Mouse (Mus musculus): ENCODE results near the gene Cyb561a3.
"Not testable (repeated sequence)": the region's sequence is repeated elsewhere in the genome, so short reads cannot be mapped to it uniquely, and the experiment has no call there.

Cyb561a3 gene

DNA sequence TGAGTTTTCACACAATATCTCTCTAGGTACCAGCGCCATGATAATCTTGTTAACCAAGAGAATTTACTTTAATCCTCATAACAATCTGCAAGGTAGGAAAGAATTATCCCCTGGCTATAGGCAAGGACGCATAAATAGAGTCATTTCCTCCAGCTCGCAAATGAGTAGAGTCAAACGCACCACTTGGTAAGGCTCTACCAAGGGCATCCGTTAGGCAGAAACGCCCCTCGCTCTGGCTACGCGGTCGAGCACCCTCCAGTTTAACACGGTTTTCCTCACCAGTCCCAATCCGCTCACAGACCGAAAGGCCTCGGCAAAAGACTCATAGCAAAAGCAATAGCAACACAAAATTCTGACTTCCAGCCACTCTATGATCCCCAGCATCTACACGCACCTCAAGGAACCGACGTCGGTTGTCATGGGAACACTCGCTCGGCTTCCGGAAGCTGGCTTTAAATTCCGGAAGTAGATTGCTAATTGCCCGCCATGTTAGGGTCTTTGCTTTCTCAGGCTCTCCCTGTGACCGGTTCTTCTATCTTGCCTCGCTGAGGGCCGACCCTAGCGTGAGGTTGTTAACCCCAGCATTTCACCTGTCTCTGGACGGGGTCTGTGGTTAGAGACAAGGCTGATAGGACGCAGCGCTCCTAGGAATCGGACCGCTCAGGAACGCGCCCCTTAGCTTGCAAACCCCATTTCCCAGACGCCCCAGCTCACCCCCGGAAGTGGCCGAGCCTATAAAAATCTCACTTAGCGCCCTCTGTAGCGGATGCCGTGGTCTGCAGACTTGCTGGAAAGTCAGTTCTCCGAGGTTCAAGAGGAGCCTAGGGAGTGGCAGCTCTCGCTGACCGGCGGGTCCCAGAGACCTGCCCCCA lies at the start of gene Cyb561a3, which contains the start of gene Tmem138:
Cyb561a3 (plus strand) TSS at position 483 of the 872 bp plus-strand sequence.
Tmem138 (minus strand) TSS at position 673 of the 872 bp plus-strand sequence.
- peak; percentile 93 to 98 for DNase-seq (ENCODE audit: inconsistent age in 2 of 2, low spot score in 1 of 2)

DNA sequence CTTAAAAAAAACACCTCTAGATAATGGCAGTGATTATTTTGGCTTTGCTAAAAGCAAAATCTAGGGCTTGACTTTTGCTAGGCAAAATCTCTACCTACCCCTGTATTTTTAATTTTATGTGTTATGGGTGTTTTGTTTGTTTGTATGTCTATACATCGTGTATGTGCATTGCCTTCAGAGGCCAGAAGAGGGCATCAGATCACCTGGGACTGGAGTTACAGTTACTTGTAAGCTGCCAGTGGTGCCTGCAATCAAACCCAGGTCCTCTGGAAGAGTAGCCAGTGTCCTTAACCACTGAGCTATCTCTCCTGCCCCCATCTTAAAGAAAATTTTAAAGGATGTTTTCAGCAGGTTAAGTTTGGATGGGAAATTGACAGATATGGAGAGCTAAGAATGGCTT lies 46.9 kb upstream of the Cyb561a3 start:
- no peak for DNase-seq (ENCODE audit: inconsistent age in 2 of 2, low spot score in 1 of 2)

DNA sequence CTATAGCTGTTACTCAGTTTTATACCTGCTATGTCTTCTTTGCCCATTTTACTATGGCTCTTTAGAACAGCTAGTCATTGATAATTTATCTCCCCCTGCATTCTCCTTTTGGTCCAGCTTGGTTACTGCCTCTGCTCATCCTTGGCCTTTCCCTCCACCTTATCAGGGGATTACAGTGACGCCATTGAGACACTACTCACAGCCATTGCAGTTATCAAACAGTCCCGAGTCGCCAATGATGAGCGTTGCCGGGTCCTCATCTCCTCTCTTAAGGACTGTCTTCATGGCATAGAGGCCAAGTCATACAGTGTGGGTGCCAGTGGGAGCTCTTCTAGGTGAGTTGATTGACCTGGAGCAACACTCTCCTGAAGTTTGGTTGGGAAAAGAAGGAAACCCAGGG lies 37.5 kb upstream of the Cyb561a3 start:
- no peak for DNase-seq (ENCODE audit: inconsistent age in 2 of 2, low spot score in 1 of 2)

DNA sequence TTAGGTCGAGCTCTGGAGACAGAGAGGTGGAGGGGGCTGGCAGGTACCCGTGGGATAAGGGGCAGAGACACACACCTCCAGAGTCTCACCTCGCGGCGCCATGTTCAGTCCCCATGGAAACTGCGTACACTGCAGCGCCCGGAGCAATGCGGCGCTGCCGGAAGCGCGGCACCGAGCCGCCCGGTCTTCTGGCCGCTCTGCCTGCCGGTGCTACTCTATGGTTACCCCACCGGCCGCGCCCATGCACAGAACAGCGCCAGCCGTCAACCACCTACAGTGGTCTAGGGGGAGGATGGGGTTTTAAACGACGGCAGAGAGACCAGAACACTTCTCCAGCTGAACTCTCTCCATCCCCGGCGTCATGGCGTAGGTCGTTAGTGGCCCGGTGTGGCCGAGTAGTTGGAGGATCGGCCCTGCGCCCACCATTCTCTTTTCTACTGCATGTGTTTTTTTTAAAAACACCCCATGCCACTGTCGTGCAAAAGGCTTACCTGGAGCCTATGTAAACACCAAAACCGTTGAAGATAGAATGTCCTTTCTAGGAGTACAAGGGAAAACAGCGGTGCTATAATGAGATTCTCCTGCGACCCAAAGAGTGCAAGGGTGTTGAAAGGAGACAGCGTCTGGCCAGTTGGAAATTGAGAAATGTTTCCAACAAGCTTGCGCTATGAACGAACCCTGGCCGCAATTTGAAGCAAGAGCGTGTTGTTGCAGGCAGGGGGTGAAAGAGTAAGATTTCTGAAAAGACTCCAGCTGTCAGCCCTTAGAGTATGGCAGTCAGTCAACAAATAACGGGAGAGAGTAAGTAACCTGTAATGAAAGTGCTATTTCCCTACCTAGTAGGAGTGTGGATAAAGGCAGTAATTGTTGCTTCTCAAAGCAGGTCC lies 21.1 kb upstream of the Cyb561a3 start, which contains the start of gene Tmem216:
Tmem216 (minus strand) TSS at position 615 of the 887 bp plus-strand sequence.
- DNase-seq (ENCODE audit: inconsistent age in 2 of 2, low spot score in 1 of 2) = peak; percentile 88 to 94

- no peak for DNase-seq (ENCODE audit: inconsistent age in 2 of 2, low spot score in 1 of 2)
These were observed 20.0 kb upstream of the Cyb561a3 start for GRCm38 (mm10) chr19:10557001-10557400.

DNA sequence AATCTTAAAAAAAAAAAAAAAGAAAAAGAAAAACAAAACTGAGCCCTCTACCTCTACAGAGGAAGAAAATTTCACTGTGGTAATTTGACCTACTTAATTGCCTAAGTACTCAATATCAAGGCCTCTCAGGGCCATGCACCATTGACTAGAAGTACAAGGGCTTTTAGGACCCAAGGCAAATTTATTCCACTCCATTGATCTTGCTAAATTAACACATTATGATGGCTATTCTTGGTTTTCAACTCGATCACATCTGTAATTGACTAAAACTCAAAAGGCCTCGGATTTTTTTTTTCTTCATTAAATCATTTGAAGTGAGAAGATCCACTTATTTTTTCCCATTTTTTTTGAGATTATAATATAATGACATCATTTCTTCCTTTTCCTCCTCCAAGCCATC lies 19.5 kb upstream of the Cyb561a3 start:
- no peak for DNase-seq (ENCODE audit: inconsistent age in 2 of 2, low spot score in 1 of 2)

GRCm38 (mm10) chr19:10557837-10558375 lies 19.1 kb upstream of the Cyb561a3 start:
- not testable (repeated sequence) for DNase-seq (ENCODE audit: inconsistent age in 2 of 2, low spot score in 1 of 2)

DNA sequence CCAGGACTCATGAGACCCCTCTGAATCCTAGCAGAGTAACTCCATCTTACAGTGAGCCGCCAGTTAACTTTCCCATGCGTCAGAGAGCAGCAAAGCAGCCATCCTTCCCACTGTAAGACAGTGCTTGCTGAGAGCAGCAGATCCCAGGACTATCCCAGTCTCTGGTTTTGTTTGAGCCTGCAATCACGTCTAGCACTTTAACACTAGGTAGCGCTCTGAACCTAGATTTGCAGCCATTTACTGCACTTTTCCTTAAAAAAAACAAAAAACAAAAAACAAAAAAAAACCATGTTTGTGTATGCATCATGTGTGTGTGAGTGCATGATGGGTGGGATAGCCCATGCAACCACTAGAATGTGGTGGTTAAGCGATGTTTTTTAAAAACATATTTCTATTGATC lies 16.9 kb upstream of the Cyb561a3 start:
- DNase-seq (ENCODE audit: inconsistent age in 2 of 2, low spot score in 1 of 2) = peak in 1 of 2 experiments; percentile 68

GRCm38 (mm10) chr19:10561558-10562314 lies 15.2 kb upstream of the Cyb561a3 start:
- DNase-seq (ENCODE audit: inconsistent age in 2 of 2, low spot score in 1 of 2) = peak; percentile 62 to 81

GRCm38 (mm10) chr19:10562351-10562750 lies 14.6 kb upstream of the Cyb561a3 start:
- no peak for DNase-seq (ENCODE audit: inconsistent age in 2 of 2, low spot score in 1 of 2)

- DNase-seq (ENCODE audit: inconsistent age in 2 of 2, low spot score in 1 of 2) = no peak
These were observed 12.7 kb upstream of the Cyb561a3 start for GRCm38 (mm10) chr19:10564278-10564677.

DNA sequence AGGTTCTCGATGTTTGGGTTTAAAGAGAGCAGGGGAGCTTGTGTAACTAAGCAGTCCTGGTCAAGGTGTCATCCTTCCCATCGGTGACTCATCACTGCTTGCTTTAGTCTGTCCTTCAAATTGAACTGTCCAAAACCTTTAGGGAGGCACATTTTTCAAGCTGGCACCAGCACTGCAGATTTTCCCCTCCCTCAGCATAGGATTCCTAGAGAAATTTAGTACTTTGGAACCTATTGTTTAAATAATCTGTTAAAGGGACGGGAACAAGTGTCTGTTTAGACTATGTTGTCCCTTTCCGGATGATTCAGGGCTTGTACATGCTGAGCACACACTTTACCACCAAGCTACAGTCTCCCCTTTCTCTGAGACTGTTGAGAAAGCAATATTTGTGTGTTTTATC lies 11.8 kb upstream of the Cyb561a3 start:
- DNase-seq (ENCODE audit: inconsistent age in 2 of 2, low spot score in 1 of 2) = peak; percentile 56 to 85

GRCm38 (mm10) chr19:10569627-10570026 lies 7.3 kb upstream of the Cyb561a3 start:
- no peak for DNase-seq (ENCODE audit: inconsistent age in 2 of 2, low spot score in 1 of 2)

DNA sequence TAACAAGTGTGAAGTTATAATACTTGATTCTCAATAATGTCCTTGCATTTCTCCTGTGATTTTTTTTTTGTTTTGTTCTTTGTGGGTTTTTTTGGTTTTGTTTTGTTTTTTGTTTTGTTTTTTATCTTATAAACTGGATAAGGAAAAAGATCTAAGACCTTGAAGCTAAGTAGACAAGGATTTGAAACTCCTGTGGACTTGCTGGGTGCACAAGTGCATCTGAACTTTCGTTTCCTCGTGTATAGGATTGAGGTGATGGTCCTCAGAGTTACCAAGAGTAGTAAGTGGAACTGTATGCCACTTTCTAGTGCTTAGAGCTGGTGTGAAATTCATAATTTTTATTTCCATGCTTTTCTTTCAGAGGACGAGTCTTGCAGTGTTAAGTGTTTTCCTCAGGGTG lies 3.1 kb downstream of the Cyb561a3 start:
- DNase-seq (ENCODE audit: inconsistent age in 2 of 2, low spot score in 1 of 2) = no peak

- DNase-seq (ENCODE audit: inconsistent age in 2 of 2, low spot score in 1 of 2) = no peak
These were observed 3.8 kb downstream of the Cyb561a3 start for GRCm38 (mm10) chr19:10580761-10581160.

GRCm38 (mm10) chr19:10581984-10582383 lies 5.0 kb downstream of the Cyb561a3 start:
- DNase-seq (ENCODE audit: inconsistent age in 2 of 2, low spot score in 1 of 2) = no peak

DNA sequence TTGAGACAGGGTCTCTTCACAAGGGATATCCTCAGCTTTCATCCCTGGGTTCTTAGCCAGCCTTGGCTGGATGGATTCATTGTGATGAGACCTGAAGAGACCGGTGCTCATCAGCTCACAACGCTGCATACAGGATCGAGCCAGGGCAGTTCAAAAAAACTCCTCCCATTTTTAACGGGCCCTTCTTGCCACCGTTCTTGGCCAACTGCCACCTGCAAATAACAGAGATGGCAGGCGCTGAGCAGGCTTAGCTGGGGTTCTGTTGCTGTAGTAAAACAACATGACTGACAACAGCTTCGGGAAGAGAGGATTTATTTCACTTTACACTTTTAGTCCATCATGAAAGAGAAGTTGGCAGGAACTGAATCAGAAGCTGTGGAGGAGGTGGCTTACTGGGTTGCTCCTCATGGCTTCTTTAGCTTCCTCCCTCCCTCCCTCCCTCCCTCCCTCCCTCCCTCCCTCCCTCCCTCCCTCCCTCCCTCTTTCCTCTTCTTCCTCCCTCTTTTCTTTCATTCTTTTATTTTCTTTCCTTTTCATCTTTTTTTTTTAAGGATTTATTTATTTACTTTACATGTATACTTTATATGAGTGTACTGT lies 6.7 kb downstream of the Cyb561a3 start:
- no peak for DNase-seq (ENCODE audit: inconsistent age in 2 of 2, low spot score in 1 of 2)

DNA sequence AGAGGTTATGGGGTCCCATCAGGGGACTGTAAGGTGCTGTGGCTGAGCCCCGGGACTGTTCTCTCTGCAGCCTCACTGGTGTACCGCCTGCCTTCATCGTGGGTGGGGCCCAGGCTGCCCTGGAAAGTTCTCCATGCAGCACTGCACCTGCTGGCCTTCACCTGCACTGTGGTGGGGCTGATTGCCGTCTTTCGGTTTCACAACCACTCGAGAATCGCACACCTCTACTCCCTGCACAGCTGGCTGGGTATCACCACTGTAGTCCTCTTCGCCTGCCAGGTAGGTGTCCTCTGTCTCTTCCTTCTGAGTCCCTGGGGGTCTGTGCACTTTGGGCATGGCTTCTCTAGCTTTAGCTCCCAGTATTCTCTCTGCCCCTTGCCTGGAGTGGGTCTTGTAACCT lies 8.1 kb downstream of the Cyb561a3 start:
- no peak for DNase-seq (ENCODE audit: inconsistent age in 2 of 2, low spot score in 1 of 2)

GRCm38 (mm10) chr19:10587231-10587630 lies 10.3 kb downstream of the Cyb561a3 start:
- no peak for DNase-seq (ENCODE audit: inconsistent age in 2 of 2, low spot score in 1 of 2)
